Mouse (Mus musculus) heart, postnatal 36 days (tissue): Measurements from ENCODE around the gene Espnl. TPM values are rescaled to one million over a fixed set of nuclear protein-coding genes. Genes with fewer than 3 reads are reported as not detected.

ENCODE experiments used
- DNase-seq, 2 experiments: peaks; one replicate each; pipeline ENCODE4 v3.0.0; 2021 to 2022
- intact Hi-C: fragments of 180-260 bp; cut with DNase I; formaldehyde crosslinking; loops from one replicate; pipeline ENCODE4 v1.15.1; 2025
- total RNA-seq, 2 experiments: library from RNA; stranded (reverse); gene quantifications; 2 replicates each; pipeline ENCODE4 v1.2.3; 2021

Gene Espnl
- total RNA-seq, 2 experiments from 2014 or later = 0.05 TPM; not detected in 1

DNA sequence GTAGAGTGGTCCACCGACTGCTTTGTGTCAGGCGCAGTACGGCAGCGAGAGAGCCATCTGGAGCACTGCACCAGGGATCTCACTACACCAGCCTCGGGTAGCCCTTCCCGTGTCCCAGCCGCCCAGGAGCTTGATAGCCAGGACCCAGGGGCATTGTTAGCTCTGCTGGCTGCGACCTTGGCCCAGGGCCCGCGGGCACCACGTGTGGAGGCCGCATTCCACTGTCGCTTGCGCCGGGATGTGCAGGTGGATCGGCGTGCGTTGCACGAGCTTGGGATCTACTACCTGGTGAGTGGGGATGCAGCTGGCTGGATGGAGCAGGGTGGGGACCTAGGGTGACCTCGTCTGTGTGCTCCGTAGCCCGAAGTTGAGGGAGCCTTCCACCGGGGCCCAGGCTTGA lies 48.2 kb downstream of the Espnl start:
- no peak for DNase-seq
- intact Hi-C loops = no loop called here

- intact Hi-C loops = no loop called here
- DNase-seq = no peak
Measured at GRCm38 (mm10) chr1:91373414-91373835, 51.5 kb downstream of the Espnl start.

GRCm38 (mm10) chr1:91380453-91381090 lies 58.7 kb downstream of the Espnl start:
- intact Hi-C loops = loop anchor here (1.0 kb wide), 1 partner anchor 33 kb away; no protein-coding TSS in a partner anchor
- peak; percentile 73 to 82 for DNase-seq

DNA sequence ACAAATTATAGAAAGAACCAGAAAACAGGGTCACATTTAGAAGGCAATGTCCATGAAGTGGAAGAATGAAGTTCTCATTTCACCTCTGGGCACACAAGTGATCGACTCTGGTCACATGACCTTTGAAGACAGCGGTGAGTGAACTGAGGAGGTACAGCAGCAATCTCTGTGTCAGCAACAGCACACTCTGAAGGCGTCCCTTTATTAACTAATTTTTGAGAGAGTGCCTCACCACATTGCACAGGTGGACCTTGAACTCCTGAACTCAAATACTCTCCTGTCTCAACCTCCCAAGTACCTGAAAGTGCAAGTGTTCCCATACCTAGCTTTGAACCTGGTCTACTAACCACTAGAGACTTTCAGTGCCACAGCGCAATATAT lies 59.2 kb downstream of the Espnl start:
- intact Hi-C loops = no loop called here
- DNase-seq = no peak

- no peak for DNase-seq
- intact Hi-C loops = no loop called here
Measured at GRCm38 (mm10) chr1:91390369-91390768, 68.5 kb downstream of the Espnl start.

- intact Hi-C loops = loop anchor here (5.0 kb wide), 1 partner anchor 146 kb away; the partner anchor contains the start of gene Ube2f
Measured at GRCm38 (mm10) chr1:91397927-91398259, 76.0 kb downstream of the Espnl start.

More at GRCm38 (mm10) chr1:91397927-91398259, 76.0 kb downstream of the Espnl start:
- DNase-seq = no peak

Other genes with a start within 250 kb of the Espnl start
- gene Rbm44, start 177.0 kb upstream of the Espnl start, total RNA-seq = not detected
- gene Ramp1, start 142.3 kb upstream of the Espnl start, total RNA-seq = 10 to 100 TPM in 1 of 2 experiments, 1 to 10 TPM in 1; 6.4 to 11.0 TPM
- 10 to 100 TPM; 45.1 to 50.0 TPM for gene Ube2f, start 71.8 kb upstream of the Espnl start, total RNA-seq
- 10 to 100 TPM; 13.9 to 15.1 TPM for gene Scly, start 23.7 kb upstream of the Espnl start, total RNA-seq
- 10 to 100 TPM; 36.6 to 48.8 TPM for gene Klhl30, start 28.9 kb downstream of the Espnl start, total RNA-seq
- not detected for gene Erfe, start 44.4 kb downstream of the Espnl start, total RNA-seq
- gene Ilkap, start 76.7 kb downstream of the Espnl start, total RNA-seq = 10 to 100 TPM; 47.4 to 51.9 TPM
- 10 to 100 TPM; 18.0 to 20.1 TPM for gene Hes6, start 92.0 kb downstream of the Espnl start, total RNA-seq
- 10 to 100 TPM in 1 of 2 experiments, 1 to 10 TPM in 1; 7.9 to 13.5 TPM for gene Per2, start 137.2 kb downstream of the Espnl start, total RNA-seq
- gene Traf3ip1, start 172.6 kb downstream of the Espnl start, total RNA-seq = 1 to 10 TPM; 4.6 to 5.4 TPM
- 10 to 100 TPM; 17.0 to 21.0 TPM for gene Asb1, start 218.5 kb downstream of the Espnl start, total RNA-seq